9 mouse cellular contexts compared by ENCODE assay signal in genomic region chr7:101620373-101620772, GRCm38 (mm10). TPM values are rescaled to one million over a fixed set of nuclear protein-coding genes. Genes with fewer than 3 reads are reported as not detected.
A peak's percentile ranks its signal among the peaks of the same experiment; 100 is the strongest.
DNase-seq lines count a peak whose midpoint lies in the region; ATAC-seq and TF ChIP-seq lines count a peak whose summit lies in the region.
"Had no signal": no experiment of that assay in that cellular context is flagged by ENCODE, and none has a peak within 500 bp of the region (broad histone marks: within the 10 kb centered on the region; RNA-seq: fewer than 3 reads in every experiment).

No protein-coding gene starts in this region.

- H3K4me2 ChIP-seq in kidney, embryonic 16.5 days (replicated peaks; ENCODE audit: low read depth, low read length), result no peak overlapping the region
- no peak overlapping the region for H3K4me2 ChIP-seq in neural tube, embryonic 11.5 days (ENCODE audit: low read depth)

- H3K36me3 ChIP-seq in kidney, embryonic 16.5 days (ENCODE audit: insufficient read depth, low read length), result no peaks in the 10 kb centered on the region
- H3K36me3 ChIP-seq in G1E (replicated peaks), result no peaks in the 10 kb centered on the region
- H3K36me3 ChIP-seq in neural tube, embryonic 11.5 days (ENCODE audit: control insufficient read depth, insufficient read depth, low read length), result no peaks in the 10 kb centered on the region

- H3K4me3 ChIP-seq in kidney, embryonic 16.5 days (ENCODE audit: low read length), result no peak overlapping the region
- H3K4me3 ChIP-seq in G1E (ENCODE audit: low read depth, low read length), result no peak overlapping the region
- no peak overlapping the region for H3K4me3 ChIP-seq in neural tube, embryonic 11.5 days (ENCODE audit: low read depth, low read length)

- peak; percentile 37 for DNase-seq in kidney, adult 9 months
- DNase-seq in G1E (ENCODE audit: low spot score), result peak; percentile 4
- DNase-seq in c-Kit-positive CD71-negative TER-119-negative erythroid progenitor cells, embryonic 14.5 days (ENCODE audit: low read depth), result peak; percentile 20
- peak; percentile 59 to 85 for DNase-seq in frontal cortex, postnatal 36 days (ENCODE audit: low spot score in 2 of 2)
- DNase-seq in left cerebral cortex, adult 18-20 months (ENCODE audit: low spot score in 2 of 2), result peak; percentile 67 to 69
- peak; percentile 62 for DNase-seq in neural tube, embryonic 11.5 days (ENCODE audit: low spot score)

- peak; percentile 64 for TF ChIP-seq CTCF in G1E (IDR thresholded peaks at IDR 0.05; ENCODE audit: low read depth, low read length)

- ATAC-seq in kidney, embryonic 16.5 days (ENCODE audit: low FRiP score, low TSS enrichment), result no peak
- no peak for ATAC-seq in G1E (ENCODE audit: extremely low read depth, insufficient number of reproducible peaks, low FRiP score, poor library complexity, severe bottlenecking)
- no peak for ATAC-seq in neural tube, embryonic 11.5 days (ENCODE audit: insufficient read depth, low FRiP score, low TSS enrichment)
- no peak for ATAC-seq in activated CD4-positive, CD25-positive, alpha-beta regulatory T cell, adult 4 months

- H3K27me3 ChIP-seq in kidney, embryonic 16.5 days (ENCODE audit: insufficient read depth, low read length), result no peaks in the 10 kb centered on the region
- H3K27me3 ChIP-seq in G1E (ENCODE audit: insufficient read depth, low read length), result peaks cover 14% of the 10 kb centered on the region
- no peaks in the 10 kb centered on the region for H3K27me3 ChIP-seq in neural tube, embryonic 11.5 days (ENCODE audit: control insufficient read depth, insufficient read depth, low read length)

- H3K27ac ChIP-seq in kidney, embryonic 16.5 days (ENCODE audit: low read length), result no peak overlapping the region
- no peak overlapping the region for H3K27ac ChIP-seq in neural tube, embryonic 11.5 days (ENCODE audit: low read depth, low read length)

- 0 out of 2 replicates have a peak, but pooled peaks cover 3% of the 10 kb centered on the region for H3K4me1 ChIP-seq in kidney, embryonic 16.5 days (ENCODE audit: insufficient read depth, low read length)
- H3K4me1 ChIP-seq in G1E (ENCODE audit: insufficient read depth, low read depth, low read length), result peaks cover 6% of the 10 kb centered on the region; the same call in 1 of the 2 replicates
- no peaks in the 10 kb centered on the region for H3K4me1 ChIP-seq in neural tube, embryonic 11.5 days (ENCODE audit: control insufficient read depth, insufficient read depth, low read length)

- no peaks in the 10 kb centered on the region for H3K9me3 ChIP-seq in kidney, embryonic 16.5 days (ENCODE audit: low read length)
- no peaks in the 10 kb centered on the region for H3K9me3 ChIP-seq in G1E (replicated peaks)
- H3K9me3 ChIP-seq in neural tube, embryonic 11.5 days (ENCODE audit: control insufficient read depth, low read length), result no peaks in the 10 kb centered on the region

- no peak overlapping the region for H3K9ac ChIP-seq in kidney, embryonic 16.5 days (replicated peaks; ENCODE audit: low read length)
- no peak overlapping the region for H3K9ac ChIP-seq in neural tube, embryonic 11.5 days (ENCODE audit: low read length)

- 24% methylated on average over 4 of the region's 4 CpGs for WGBS in kidney, embryonic 16.5 days
- WGBS in neural tube, embryonic 11.5 days, result 29% methylated on average over 4 of the region's 4 CpGs

RNA-seq across cellular contexts. Expression of gene Art2b, which starts 35.0 kb away (rescaled TPM):
- polyA plus RNA-seq in kidney, embryonic 16.5 days (2015; fragmentation: Nextera tagmentation; extraction: Ambion mirVana), result not detected in 2 replicates
- total RNA-seq in G1E (2014; fragmentation: Nextera tagmentation) (not detected in 2 replicates), G1E (2017) (0.12 TPM in 1 of 2 replicates, not detected in the other)
- not detected in 2 replicates for polyA plus RNA-seq in G1E (2012)
- not detected for total RNA-seq in left cerebral cortex, adult 18-20 months (2021)
- polyA plus RNA-seq in neural tube, embryonic 11.5 days (2014; fragmentation: Nextera tagmentation; extraction: Ambion mirVana), result not detected in 2 replicates
- 100 to 1,000 TPM in 1 of 2 experiments, 10 to 100 TPM in 1; 54.4 to 136 TPM for polyA plus RNA-seq in activated CD4-positive, CD25-positive, alpha-beta regulatory T cell, adult 4 months (2017; shearing (Covaris generic))
- polyA plus RNA-seq: heart, embryonic 14.5 days had no signal

RNA-seq across cellular contexts. Expression of gene Clpb, which starts 43.1 kb away (rescaled TPM):
- 67.2 and 69.0 TPM in 2 replicates for polyA plus RNA-seq in kidney, embryonic 16.5 days (2015; fragmentation: Nextera tagmentation; extraction: Ambion mirVana)
- total RNA-seq in G1E (2014; fragmentation: Nextera tagmentation) (17.5 and 25.6 TPM in 2 replicates), G1E (2017) (23.1 and 29.9 TPM in 2 replicates)
- polyA plus RNA-seq in G1E (2012), result 20.2 and 30.2 TPM in 2 replicates
- 10 to 100 TPM; 55.8 to 57.3 TPM for total RNA-seq in left cerebral cortex, adult 18-20 months (2021)
- 37.1 and 41.4 TPM in 2 replicates for polyA plus RNA-seq in neural tube, embryonic 11.5 days (2014; fragmentation: Nextera tagmentation; extraction: Ambion mirVana)
- polyA plus RNA-seq in activated CD4-positive, CD25-positive, alpha-beta regulatory T cell, adult 4 months (2017; shearing (Covaris generic)), result 10 to 100 TPM in 1 of 2 experiments, 1 to 10 TPM in 1; 8.8 to 13.3 TPM

Comparison
In these comparisons a context has a peak if more than half of its experiments do, and no peak if none do; other contexts are left out.
1. DNase-seq: peak in every context shown above with its lines; median percentile 72 in frontal cortex, postnatal 36 days; 68 in left cerebral cortex, adult 18-20 months; 62 in neural tube, embryonic 11.5 days; 37 in kidney, adult 9 months; 20 in c-Kit-positive CD71-negative TER-119-negative erythroid progenitor cells, embryonic 14.5 days; 4 in G1E.
2. RNA of gene Art2b, which starts 35.0 kb away (polyA plus RNA-seq): 54.4 to 136 TPM in activated CD4-positive, CD25-positive, alpha-beta regulatory T cell, adult 4 months; not detected in kidney, embryonic 16.5 days, not detected in G1E and not detected in neural tube, embryonic 11.5 days; every median in the first group is over 10 times any median in the second.